Mouse (Mus musculus): ENCODE data around the gene Lamb1. TPM values are rescaled to one million over a fixed set of nuclear protein-coding genes. Genes with fewer than 3 reads are reported as not detected.

The Lamb1 gene
- total RNA-seq, 1 experiment, result 232 TPM

DNA sequence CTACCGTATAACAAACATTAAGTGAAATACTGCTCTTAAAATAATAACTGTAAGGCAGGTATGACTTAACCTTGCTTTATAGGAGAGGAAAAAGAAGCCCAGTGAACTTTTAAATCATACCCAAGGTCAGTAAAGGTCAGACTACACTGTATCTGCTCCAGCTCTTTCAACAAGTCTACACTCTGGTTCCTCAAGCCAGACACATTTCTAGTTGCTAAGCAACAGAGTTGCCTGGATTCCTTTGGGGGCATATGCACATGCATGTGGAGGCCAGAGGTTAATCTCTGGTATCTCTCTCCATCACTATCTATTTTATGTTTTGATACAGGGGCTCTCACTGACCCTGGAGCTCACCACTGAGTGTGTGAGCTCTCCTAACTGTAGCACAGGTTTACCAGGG, 104.1 kb downstream of the Lamb1 start:
- no peak for DNase-seq (ENCODE audit: low read depth, low spot score)
- Histone ChIP-seq H3K4me1 (ENCODE audit: control insufficient read depth in 2 of 2, insufficient read depth in 2 of 2, low read length in 2 of 2, poor library complexity in 1 of 2) (no peaks in the 10 kb centered on the region), H3K36me3 (ENCODE audit: control insufficient read depth, insufficient read depth, low read length, poor library complexity, severe bottlenecking) (no peaks in the 10 kb centered on the region), H3K4me3 (ENCODE audit: insufficient read depth in 1 of 2, low read depth in 1 of 2, low read length in 2 of 2, poor library complexity in 1 of 2, severe bottlenecking in 1 of 2) (no peak overlapping the region), H3K9ac (ENCODE audit: insufficient read depth, low read depth, low read length, poor library complexity, severe bottlenecking) (no peak overlapping the region), H3K9me3 (ENCODE audit: control insufficient read depth, insufficient read depth, low read depth, low read length) (peaks cover 5% of the 10 kb centered on the region; the same call in 1 of the 2 replicates), H3K27ac (ENCODE audit: insufficient read depth, low read depth, low read length, poor library complexity, severe bottlenecking) (no peak overlapping the region)
- in situ Hi-C loops (cut with MboI; ENCODE audit: low sequenced_read_pairs in 2 of 2, unreplicated experiment in 2 of 2), result no loop called here
- TF ChIP-seq ZNF384 (IDR thresholded peaks at IDR 0.05; ENCODE audit: low read depth, low read length) (no peak), ZC3H11A (IDR thresholded peaks at IDR 0.05; ENCODE audit: borderline replicate concordance, low read depth, low read length) (no peak), HCFC1 (IDR thresholded peaks at IDR 0.05; ENCODE audit: borderline replicate concordance, insufficient read depth, low read length) (no peak), MAFK (IDR thresholded peaks at IDR 0.05; ENCODE audit: insufficient read depth, low read depth, low read length) (no peak), CHD2 (IDR thresholded peaks at IDR 0.05; ENCODE audit: low read depth, low read length) (no peak)

DNA sequence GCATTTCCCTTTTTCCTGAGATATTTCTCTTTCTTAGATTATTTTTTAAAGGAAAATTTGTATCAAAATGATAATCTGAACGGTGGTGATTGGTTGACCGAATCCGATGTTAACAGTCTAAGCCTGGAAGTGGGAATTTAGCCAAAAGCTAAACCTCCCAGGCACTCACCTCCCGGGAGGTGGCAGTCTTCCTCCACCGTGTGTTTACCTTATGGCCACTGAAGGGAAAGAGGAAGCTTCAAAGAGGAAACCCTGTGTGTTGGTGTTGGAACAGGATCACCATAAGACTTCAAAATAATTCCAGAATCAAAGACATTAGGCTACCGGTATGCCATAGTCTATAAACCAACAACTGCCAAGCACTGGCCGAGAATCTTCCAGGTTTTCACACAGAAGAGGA, 104.6 kb downstream of the Lamb1 start:
- Histone ChIP-seq H3K27ac (ENCODE audit: insufficient read depth, low read depth, low read length, poor library complexity, severe bottlenecking) (no peak overlapping the region), H3K36me3 (ENCODE audit: control insufficient read depth, insufficient read depth, low read length, poor library complexity, severe bottlenecking) (no peaks in the 10 kb centered on the region), H3K4me3 (ENCODE audit: insufficient read depth in 1 of 2, low read depth in 1 of 2, low read length in 2 of 2, poor library complexity in 1 of 2, severe bottlenecking in 1 of 2) (no peak overlapping the region), H3K9me3 (ENCODE audit: control insufficient read depth, insufficient read depth, low read depth, low read length) (peaks cover 5% of the 10 kb centered on the region; the same call in 1 of the 2 replicates), H3K4me1 (ENCODE audit: control insufficient read depth in 2 of 2, insufficient read depth in 2 of 2, low read length in 2 of 2, poor library complexity in 1 of 2) (no peaks in the 10 kb centered on the region), H3K9ac (ENCODE audit: insufficient read depth, low read depth, low read length, poor library complexity, severe bottlenecking) (no peak overlapping the region)
- in situ Hi-C loops (cut with MboI; ENCODE audit: low sequenced_read_pairs in 2 of 2, unreplicated experiment in 2 of 2), result no loop called here
- no peak for TF ChIP-seq ZC3H11A (IDR thresholded peaks at IDR 0.05; ENCODE audit: borderline replicate concordance, low read depth, low read length)
- TF ChIP-seq CHD2 (IDR thresholded peaks at IDR 0.05; ENCODE audit: low read depth, low read length), result no peak
- no peak for TF ChIP-seq HCFC1 (IDR thresholded peaks at IDR 0.05; ENCODE audit: borderline replicate concordance, insufficient read depth, low read length)
- no peak for TF ChIP-seq ZNF384 (IDR thresholded peaks at IDR 0.05; ENCODE audit: low read depth, low read length)
- TF ChIP-seq MAFK (IDR thresholded peaks at IDR 0.05; ENCODE audit: insufficient read depth, low read depth, low read length), result no peak
- DNase-seq (ENCODE audit: low read depth, low spot score), result no peak

DNA sequence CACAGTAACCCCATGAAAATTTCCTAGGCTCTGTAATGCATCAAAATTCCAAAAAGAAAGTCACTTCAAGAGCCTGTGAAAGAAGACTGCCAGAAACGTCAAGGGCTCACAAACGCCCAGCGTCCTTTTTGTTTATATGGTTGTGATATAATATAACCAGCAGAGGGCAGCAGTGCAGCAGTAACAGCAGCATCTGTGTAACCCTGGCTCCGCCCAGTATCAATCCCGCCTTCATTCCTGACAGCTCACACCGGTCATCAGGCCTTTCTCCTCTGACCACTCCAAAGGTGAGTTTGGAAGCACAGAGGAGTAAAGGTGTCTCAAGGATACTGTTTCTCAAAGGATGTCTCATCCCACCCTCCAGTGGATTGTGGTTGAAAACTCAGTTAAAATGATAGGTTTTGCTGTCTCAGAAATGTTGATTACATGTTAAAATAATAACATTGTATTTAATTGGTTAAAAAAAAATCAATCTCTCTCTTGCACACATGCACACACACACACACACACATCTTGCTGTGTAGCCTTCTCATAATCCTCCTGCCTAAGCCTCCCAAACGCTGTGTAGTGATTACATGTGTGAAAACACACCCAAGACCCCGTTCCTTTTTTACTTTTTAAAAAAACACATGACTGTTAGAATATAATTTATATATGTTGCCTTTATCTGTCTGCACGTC, 109.7 kb downstream of the Lamb1 start:
- H3K4me3 ChIP-seq (ENCODE audit: insufficient read depth in 1 of 2, low read depth in 1 of 2, low read length in 2 of 2, poor library complexity in 1 of 2, severe bottlenecking in 1 of 2), result no peak overlapping the region
- H3K36me3 ChIP-seq (ENCODE audit: control insufficient read depth, insufficient read depth, low read length, poor library complexity, severe bottlenecking), result no peaks in the 10 kb centered on the region
- peaks cover 0 to 5% of the 10 kb centered on the region in 2 experiments; a peak in 1 of 4 replicates for H3K4me1 ChIP-seq (ENCODE audit: control insufficient read depth in 2 of 2, insufficient read depth in 2 of 2, low read length in 2 of 2, poor library complexity in 1 of 2)
- H3K27ac ChIP-seq (ENCODE audit: insufficient read depth, low read depth, low read length, poor library complexity, severe bottlenecking), result no peak overlapping the region
- DNase-seq (ENCODE audit: low read depth, low spot score), result peak; percentile 37
- in situ Hi-C loops (cut with MboI; ENCODE audit: low sequenced_read_pairs in 2 of 2, unreplicated experiment in 2 of 2), result no loop called here
- TF ChIP-seq ZC3H11A (IDR thresholded peaks at IDR 0.05; ENCODE audit: borderline replicate concordance, low read depth, low read length) (peak; percentile 54; the same call in 1 of the 2 replicates), HCFC1 (IDR thresholded peaks at IDR 0.05; ENCODE audit: borderline replicate concordance, insufficient read depth, low read length) (no peak), ZNF384 (IDR thresholded peaks at IDR 0.05; ENCODE audit: low read depth, low read length) (no peak), CHD2 (IDR thresholded peaks at IDR 0.05; ENCODE audit: low read depth, low read length) (no peak), MAFK (IDR thresholded peaks at IDR 0.05; ENCODE audit: insufficient read depth, low read depth, low read length) (no peak)
- no peak overlapping the region for H3K9ac ChIP-seq (ENCODE audit: insufficient read depth, low read depth, low read length, poor library complexity, severe bottlenecking)
- H3K9me3 ChIP-seq (ENCODE audit: control insufficient read depth, insufficient read depth, low read depth, low read length), result no peaks in the 10 kb centered on the region

DNA sequence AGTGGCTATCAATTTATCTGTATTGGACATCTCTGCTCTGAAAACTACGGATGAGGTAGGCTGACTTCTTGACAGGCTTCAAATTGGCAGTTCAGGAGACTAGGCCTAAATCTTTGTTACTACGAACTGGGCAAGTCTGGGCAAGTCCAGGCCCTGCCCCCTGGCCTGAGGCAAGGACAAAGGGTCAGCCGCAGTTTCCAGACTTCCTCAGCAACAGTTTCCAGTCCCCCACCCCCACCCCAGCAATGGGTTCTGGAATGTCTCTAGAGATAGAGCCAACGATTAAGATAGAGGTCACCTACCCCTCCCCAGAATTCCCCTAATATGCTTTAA, 110.2 kb downstream of the Lamb1 start:
- Histone ChIP-seq H3K4me3 (ENCODE audit: insufficient read depth in 1 of 2, low read depth in 1 of 2, low read length in 2 of 2, poor library complexity in 1 of 2, severe bottlenecking in 1 of 2) (no peak overlapping the region), H3K9me3 (ENCODE audit: control insufficient read depth, insufficient read depth, low read depth, low read length) (no peaks in the 10 kb centered on the region), H3K9ac (ENCODE audit: insufficient read depth, low read depth, low read length, poor library complexity, severe bottlenecking) (no peak overlapping the region), H3K27ac (ENCODE audit: insufficient read depth, low read depth, low read length, poor library complexity, severe bottlenecking) (no peak overlapping the region), H3K36me3 (ENCODE audit: control insufficient read depth, insufficient read depth, low read length, poor library complexity, severe bottlenecking) (no peaks in the 10 kb centered on the region), H3K4me1 (ENCODE audit: control insufficient read depth in 2 of 2, insufficient read depth in 2 of 2, low read length in 2 of 2, poor library complexity in 1 of 2) (peaks cover 0 to 5% of the 10 kb centered on the region in 2 experiments; a peak in 1 of 4 replicates)
- no peak for TF ChIP-seq HCFC1 (IDR thresholded peaks at IDR 0.05; ENCODE audit: borderline replicate concordance, insufficient read depth, low read length)
- no peak for TF ChIP-seq MAFK (IDR thresholded peaks at IDR 0.05; ENCODE audit: insufficient read depth, low read depth, low read length)
- TF ChIP-seq ZNF384 (IDR thresholded peaks at IDR 0.05; ENCODE audit: low read depth, low read length), result no peak
- no peak for TF ChIP-seq ZC3H11A (IDR thresholded peaks at IDR 0.05; ENCODE audit: borderline replicate concordance, low read depth, low read length)
- no peak for TF ChIP-seq CHD2 (IDR thresholded peaks at IDR 0.05; ENCODE audit: low read depth, low read length)
- in situ Hi-C loops (cut with MboI; ENCODE audit: low sequenced_read_pairs in 2 of 2, unreplicated experiment in 2 of 2), result no loop called here
- DNase-seq (ENCODE audit: low read depth, low spot score), result no peak

Data from ES-E14 (cell line).